Mouse (Mus musculus): ENCODE data around the gene Ddx39.

DNA sequence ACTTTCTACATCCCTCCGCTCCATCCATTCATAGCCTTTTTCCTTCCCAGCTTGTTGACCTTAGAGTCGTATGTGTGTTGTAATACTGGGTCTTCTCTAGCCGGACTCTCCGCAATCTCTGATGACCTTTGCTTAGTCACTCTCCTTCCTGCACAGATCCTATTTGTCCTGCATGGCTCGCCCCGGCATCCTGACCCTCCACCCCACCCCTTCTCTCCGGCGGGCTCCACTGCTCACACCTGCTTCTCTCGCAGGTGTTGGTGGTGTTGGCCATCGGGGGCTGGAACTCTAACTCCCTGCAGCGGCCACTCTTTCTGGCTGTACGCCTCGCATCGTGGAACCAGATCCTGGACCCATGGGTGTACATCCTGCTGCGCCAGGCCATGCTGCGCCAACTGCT lies 46.0 kb upstream of the Ddx39 start:
- TF ChIP-seq CTCF (IDR thresholded peaks at IDR 0.05; ENCODE audit: insufficient read depth, low read length) (no peak), POLR2A (IDR thresholded peaks at IDR 0.05; ENCODE audit: borderline replicate concordance, extremely low read depth, low read depth, low read length) (no peak)

All from lung, adult 2 months (tissue).